Mouse (Mus musculus): Measurements from ENCODE around the gene Slc4a1ap.

GRCm38 (mm10) chr5:31583261-31583660 lies 56.5 kb downstream of the Slc4a1ap start:
- TF ChIP-seq ZNF384 (IDR thresholded peaks at IDR 0.05; ENCODE audit: low read depth, low read length), result no peak
- TF ChIP-seq ZC3H11A (IDR thresholded peaks at IDR 0.05; ENCODE audit: borderline replicate concordance, low read depth, low read length), result no peak
- TF ChIP-seq CHD2 (IDR thresholded peaks at IDR 0.05; ENCODE audit: low read depth, low read length), result no peak
- TF ChIP-seq HCFC1 (IDR thresholded peaks at IDR 0.05; ENCODE audit: borderline replicate concordance, insufficient read depth, low read length), result no peak
